Mouse (Mus musculus) lung, postnatal 0 days (tissue): ENCODE results near the gene Arhgap27.

Experiments
- CTCF ChIP-seq: IDR thresholded peaks from 2 replicates; pipeline ENCODE4 v1.5.1; 2016; ENCODE audit warnings: antibody characterized with exemption, mild to moderate bottlenecking
- EP300 ChIP-seq: IDR thresholded peaks from 2 replicates; pipeline ENCODE4 v1.6.1; 2016; ENCODE audit warnings: antibody characterized with exemption, mild to moderate bottlenecking, control low read depth

DNA sequence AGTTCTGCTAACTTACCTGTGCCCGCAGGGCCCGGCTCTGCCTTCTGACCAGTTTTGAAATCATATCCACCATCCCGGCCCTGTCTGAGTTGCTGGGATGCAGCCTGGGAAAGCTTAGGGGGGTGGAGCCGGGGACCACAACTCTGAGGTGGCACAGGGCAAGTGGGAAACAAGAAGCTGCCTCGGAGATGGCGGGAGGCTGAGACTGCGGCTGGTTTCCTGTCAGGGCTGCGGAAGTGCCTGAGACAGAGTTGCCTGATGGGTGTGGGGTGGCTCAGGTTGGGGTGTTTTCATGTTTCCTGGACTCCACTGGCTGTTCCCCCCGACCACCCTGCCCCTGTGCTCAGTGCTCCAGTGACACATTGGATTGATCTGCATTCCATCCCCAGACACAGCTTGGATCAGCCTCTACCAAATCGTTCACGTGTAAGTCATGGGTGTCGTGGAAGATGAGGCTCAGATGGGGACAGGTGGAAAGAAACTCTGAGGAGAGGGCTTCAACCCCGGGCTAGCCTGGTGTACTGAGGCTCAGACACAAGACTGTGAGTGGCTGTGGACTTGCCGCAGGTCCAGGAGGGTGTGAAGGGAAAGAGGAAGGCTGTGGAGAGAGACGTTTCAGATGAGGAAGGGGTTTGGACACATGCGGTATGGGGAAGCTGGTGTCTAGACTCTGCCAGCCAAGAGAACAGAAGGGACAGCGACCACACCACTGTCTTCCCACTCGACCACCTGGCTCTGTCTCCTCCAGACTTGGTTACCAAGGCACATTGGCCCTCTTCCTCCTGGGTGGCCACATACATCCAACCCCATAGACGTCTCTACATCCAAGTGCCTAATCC, 18.8 kb downstream of the Arhgap27 start:
- TF ChIP-seq CTCF, result no peak
- no peak for TF ChIP-seq EP300
